Mouse (Mus musculus) gastrocnemius, adult 2 months (tissue): Measurements from ENCODE around the gene Gm45140. TPM values are rescaled to one million over a fixed set of nuclear protein-coding genes. Genes with fewer than 3 reads are reported as not detected.

Source experiments
- DNase-seq: peaks from one replicate; pipeline ENCODE4 v3.0.0; 2022
- H3K27ac ChIP-seq: fragments of 200-600 bp; 2 replicates; pipeline ENCODE4 v1.8.1; 2022; ENCODE audit warnings: mild to moderate bottlenecking
- H3K4me3 ChIP-seq: fragments of 200-600 bp; 2 replicates; pipeline ENCODE4 v1.8.1; 2022; ENCODE audit warnings: mild to moderate bottlenecking, moderate library complexity
- CTCF ChIP-seq: fragments of 200-600 bp; IDR thresholded peaks from 2 replicates; pipeline ENCODE4 v1.8.1; 2022; ENCODE audit warnings: antibody characterized with exemption, mild to moderate bottlenecking, moderate library complexity
- intact Hi-C: fragments of 180-260 bp; cut with DNase I; formaldehyde crosslinking; loops from one replicate; pipeline ENCODE4 v1.15.1; 2025
- total RNA-seq, 2 experiments: library from RNA; stranded (reverse); gene quantifications; 2 replicates each; pipeline ENCODE4 v1.2.3; 2021

Gene Gm45140
- total RNA-seq, 2 experiments from 2014 or later, result 0.45 to 1.7 TPM

GRCm38 (mm10) chr6:87751574-87751973, 84.0 kb downstream of the Gm45140 start:
- H3K27ac ChIP-seq, result no peak overlapping the region
- H3K4me3 ChIP-seq, result no peak overlapping the region
- intact Hi-C loops, result no loop called here
- DNase-seq, result no peak
- TF ChIP-seq CTCF, result no peak

- DNase-seq, result no peak
- TF ChIP-seq CTCF, result no peak
- intact Hi-C loops, result no loop called here
- Histone ChIP-seq H3K27ac (no peak overlapping the region), H3K4me3 (no peak overlapping the region)
Observed at GRCm38 (mm10) chr6:87750184-87750910, 85.2 kb downstream of the Gm45140 start.

DNA sequence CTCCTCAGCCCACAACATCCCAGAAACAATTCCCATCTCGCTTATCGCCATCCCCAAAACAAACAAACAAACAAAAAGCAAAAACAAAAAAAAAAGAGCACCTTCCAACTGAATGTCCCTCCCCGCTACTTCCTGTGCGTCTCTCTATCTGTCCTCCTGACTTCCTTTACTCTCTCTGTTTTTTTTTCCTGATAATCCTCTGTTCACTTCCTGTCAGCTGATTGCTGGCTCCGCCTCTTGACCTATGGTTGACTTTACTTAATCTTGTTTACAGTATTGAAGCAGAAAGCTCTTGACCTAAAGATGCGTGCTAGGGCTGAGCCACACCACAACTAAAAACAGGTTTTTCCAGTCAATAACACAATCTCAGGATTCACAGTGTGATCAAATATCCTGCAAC, 87.1 kb downstream of the Gm45140 start:
- H3K4me3 ChIP-seq, result no peak overlapping the region
- no peak for TF ChIP-seq CTCF
- intact Hi-C loops, result no loop called here
- H3K27ac ChIP-seq, result no peak overlapping the region
- no peak for DNase-seq

GRCm38 (mm10) chr6:87748078-87748477, 87.5 kb downstream of the Gm45140 start:
- Histone ChIP-seq H3K4me3 (no peak overlapping the region), H3K27ac (no peak overlapping the region)
- DNase-seq, result no peak
- TF ChIP-seq CTCF, result no peak
- intact Hi-C loops, result no loop called here

- intact Hi-C loops, result no loop called here
- TF ChIP-seq CTCF, result no peak
- peak; percentile 78 for DNase-seq
- Histone ChIP-seq H3K27ac (peak overlapping the region; percentile 48), H3K4me3 (no peak overlapping the region)
Observed at GRCm38 (mm10) chr6:87746849-87747248, 88.7 kb downstream of the Gm45140 start.

DNA sequence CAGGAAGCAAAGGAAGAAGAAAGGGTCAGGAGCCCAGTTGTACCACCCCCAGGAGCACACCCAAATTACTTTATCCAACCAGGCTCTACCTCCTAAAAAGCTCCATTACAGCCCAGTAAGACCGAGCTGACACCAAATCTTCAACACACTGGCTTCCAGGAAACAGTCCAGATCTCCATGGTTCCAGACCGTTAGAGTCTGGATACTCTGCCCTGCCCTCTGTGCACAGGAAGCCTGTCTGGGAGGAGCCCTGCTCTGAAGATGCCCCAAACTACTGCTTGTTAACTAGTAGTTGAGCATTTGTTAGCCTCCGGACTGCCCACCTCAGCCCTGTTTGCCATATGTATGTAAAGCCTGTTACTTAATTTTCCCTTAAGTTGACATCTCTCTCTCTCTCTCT, 89.5 kb downstream of the Gm45140 start:
- intact Hi-C loops, result no loop called here
- peak; percentile 41 for DNase-seq
- peak overlapping the region; percentile 31; the same call in 1 of the 2 replicates for H3K27ac ChIP-seq
- H3K4me3 ChIP-seq, result no peak overlapping the region
- no peak for TF ChIP-seq CTCF

GRCm38 (mm10) chr6:87745301-87745700, 90.3 kb downstream of the Gm45140 start:
- Histone ChIP-seq H3K4me3 (no peak overlapping the region), H3K27ac (peak overlapping the region; percentile 25; the same call in 1 of the 2 replicates)
- intact Hi-C loops, result no loop called here
- TF ChIP-seq CTCF, result no peak
- peak; percentile 42 for DNase-seq

DNA sequence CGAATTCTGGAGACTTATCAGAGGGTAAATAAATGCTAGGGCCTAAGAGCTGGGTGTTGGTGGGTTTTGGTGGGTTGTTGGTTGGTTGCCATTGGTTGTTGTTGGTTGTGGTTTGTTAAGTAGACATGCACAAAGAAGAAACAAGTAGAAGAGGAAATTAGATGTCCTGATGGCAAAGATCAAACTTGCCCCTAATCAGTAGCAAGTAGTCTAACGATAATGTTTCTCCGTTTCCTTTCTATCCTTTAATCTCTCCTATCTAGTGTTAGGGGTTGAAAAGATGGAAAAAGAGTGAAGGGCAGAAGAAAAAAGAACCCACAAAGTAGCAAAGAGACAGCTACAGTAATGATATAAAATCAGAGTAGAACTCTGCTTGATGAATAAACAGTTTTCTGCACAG, 91.0 kb downstream of the Gm45140 start:
- intact Hi-C loops, result no loop called here
- no peak overlapping the region for H3K4me3 ChIP-seq
- no peak for TF ChIP-seq CTCF
- DNase-seq, result no peak
- H3K27ac ChIP-seq, result no peak overlapping the region

DNA sequence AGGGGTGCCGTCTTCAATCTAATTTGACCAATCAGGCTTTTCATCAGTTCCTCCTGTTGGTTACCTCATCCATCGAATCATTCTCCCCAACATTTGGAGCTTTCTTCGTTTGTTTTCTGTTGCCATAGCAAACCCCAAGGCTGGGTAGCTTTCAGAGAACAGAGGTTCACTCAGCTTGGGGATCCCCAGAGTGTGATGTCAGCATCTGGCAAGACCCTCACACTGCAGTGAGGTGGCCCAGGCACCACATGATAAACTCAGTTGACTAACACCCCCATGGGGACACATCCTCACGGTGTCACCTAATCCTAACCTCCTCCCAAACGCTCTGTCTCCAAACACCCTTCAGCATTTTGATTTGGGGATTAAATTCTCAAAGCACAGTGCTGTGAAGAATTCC, 92.3 kb downstream of the Gm45140 start:
- Histone ChIP-seq H3K27ac (peak overlapping the region; percentile 35; the same call in 1 of the 2 replicates), H3K4me3 (no peak overlapping the region)
- no peak for TF ChIP-seq CTCF
- intact Hi-C loops, result no loop called here
- DNase-seq, result peak; percentile 77

- no peak for TF ChIP-seq CTCF
- DNase-seq, result peak; percentile 44
- intact Hi-C loops, result no loop called here
Observed at GRCm38 (mm10) chr6:87742804-87743203, 92.8 kb downstream of the Gm45140 start.

DNA sequence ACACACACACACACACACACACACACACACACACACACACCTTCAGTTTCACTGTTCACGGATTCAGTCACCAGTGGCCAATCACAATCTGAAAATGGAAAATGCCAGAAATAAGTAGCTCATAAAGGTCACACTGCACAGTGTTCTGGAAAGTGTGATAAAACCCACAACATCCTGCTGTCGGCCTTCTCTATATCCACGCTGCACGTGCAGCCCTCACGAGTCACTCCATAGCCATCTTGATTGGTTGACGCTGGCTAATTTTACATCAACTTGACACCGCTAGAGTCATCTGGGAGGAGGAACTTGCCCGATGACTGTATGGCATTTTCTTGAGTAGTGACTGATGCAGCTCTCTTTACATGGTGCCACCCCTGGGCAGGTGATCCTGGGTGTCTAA, 93.6 kb downstream of the Gm45140 start:
- intact Hi-C loops, result no loop called here
- H3K4me3 ChIP-seq, result no peak overlapping the region
- H3K27ac ChIP-seq, result no peak overlapping the region
- no peak for DNase-seq
- no peak for TF ChIP-seq CTCF

More at GRCm38 (mm10) chr6:87742804-87743203, 92.8 kb downstream of the Gm45140 start:
- Histone ChIP-seq H3K4me3 (no peak overlapping the region), H3K27ac (peak overlapping the region; percentile 35)

DNA sequence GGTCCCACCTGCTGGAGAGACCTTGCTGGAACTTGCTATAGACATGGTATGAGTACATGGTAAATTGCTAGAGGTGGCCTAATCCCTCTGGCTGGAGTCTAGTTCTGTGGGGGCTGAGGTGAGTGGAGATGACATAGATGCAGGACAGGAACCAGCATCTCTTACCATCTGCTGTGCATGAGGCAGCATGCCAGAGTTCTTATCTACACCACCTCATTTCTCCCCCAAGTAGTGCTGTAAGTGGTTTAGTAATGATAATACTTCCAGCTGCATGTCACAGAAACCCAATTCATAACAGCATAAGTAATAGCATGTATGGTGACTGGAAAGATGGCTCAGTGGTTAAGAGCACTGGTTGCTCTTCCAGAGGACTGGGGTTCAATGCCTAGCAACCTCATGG, 95.1 kb downstream of the Gm45140 start:
- Histone ChIP-seq H3K4me3 (no peak overlapping the region), H3K27ac (no peak overlapping the region)
- DNase-seq, result no peak
- intact Hi-C loops, result no loop called here
- no peak for TF ChIP-seq CTCF

- H3K27ac ChIP-seq, result no peak overlapping the region
- DNase-seq, result no peak
- TF ChIP-seq CTCF, result no peak
- no peak overlapping the region for H3K4me3 ChIP-seq
- intact Hi-C loops, result no loop called here
Observed at GRCm38 (mm10) chr6:87739898-87740297, 95.7 kb downstream of the Gm45140 start.

Other genes with a start within 250 kb of the Gm45140 start
- gene Prokr1, start 245.1 kb downstream of the Gm45140 start, total RNA-seq, result 1 to 10 TPM; 2.1 to 2.7 TPM
- 1 to 10 TPM; 2.0 to 2.7 TPM for gene Aplf, start 163.6 kb downstream of the Gm45140 start, total RNA-seq
- under 1 TPM; 0.70 to 0.82 TPM for gene Efcc1, start 104.9 kb downstream of the Gm45140 start, total RNA-seq
- not detected for gene Gp9, start 57.7 kb downstream of the Gm45140 start, total RNA-seq
- 1 to 10 TPM; 3.9 to 4.9 TPM for gene Rab43, start 23.6 kb downstream of the Gm45140 start, total RNA-seq
- gene Isy1, start 3.0 kb upstream of the Gm45140 start, total RNA-seq, result 10 to 100 TPM; 17.7 to 21.1 TPM
- 100 to 1,000 TPM; 475 to 511 TPM for gene Cnbp, start 15.3 kb upstream of the Gm45140 start, total RNA-seq
- gene Copg1, start 52.0 kb upstream of the Gm45140 start, total RNA-seq, result 10 to 100 TPM; 29.2 to 34.4 TPM
- 1 to 10 TPM; 5.9 to 6.4 TPM for gene Hmces, start 78.1 kb upstream of the Gm45140 start, total RNA-seq
- gene H1fx, start 145.8 kb upstream of the Gm45140 start, total RNA-seq, result 1 to 10 TPM in 1 of 2 experiments, under 1 TPM in 1; 0.99 to 1.6 TPM
- gene Rab7, start 209.5 kb upstream of the Gm45140 start, total RNA-seq, result 100 to 1,000 TPM; 320 to 401 TPM
- 10 to 100 TPM; 75.9 to 83.2 TPM for gene Rpn1, start 248.7 kb upstream of the Gm45140 start, total RNA-seq